Mouse (Mus musculus): ENCODE results near the gene Fam84b.

- TF ChIP-seq CTCF (IDR thresholded peaks at IDR 0.05; ENCODE audit: insufficient read depth, low read length) (no peak), POLR2A (IDR thresholded peaks at IDR 0.05; ENCODE audit: borderline replicate concordance, extremely low read depth, low read depth, low read length) (no peak)
These were observed 18.7 kb downstream of the Fam84b start for GRCm38 (mm10) chr15:60834598-60835571.

Data from lung, adult 2 months (tissue).